Mouse (Mus musculus) gastrocnemius, adult 18-20 months (tissue): ENCODE measurements around the gene Sept9. TPM values are rescaled to one million over a fixed set of nuclear protein-coding genes. Genes with fewer than 3 reads are reported as not detected.
A peak's percentile ranks its signal among the peaks of the same experiment; 100 is the strongest.

Experiments
- DNase-seq: peaks from one replicate; pipeline ENCODE4 v3.0.0; 2021; ENCODE audit warnings: low spot score
- total RNA-seq, 2 experiments: library from RNA; stranded (reverse); gene quantifications; 2 replicates each; pipeline ENCODE4 v1.2.3; 2021

The Sept9 gene
- total RNA-seq, 2 experiments from 2014 or later: 8.0 to 16.1 TPM

DNA sequence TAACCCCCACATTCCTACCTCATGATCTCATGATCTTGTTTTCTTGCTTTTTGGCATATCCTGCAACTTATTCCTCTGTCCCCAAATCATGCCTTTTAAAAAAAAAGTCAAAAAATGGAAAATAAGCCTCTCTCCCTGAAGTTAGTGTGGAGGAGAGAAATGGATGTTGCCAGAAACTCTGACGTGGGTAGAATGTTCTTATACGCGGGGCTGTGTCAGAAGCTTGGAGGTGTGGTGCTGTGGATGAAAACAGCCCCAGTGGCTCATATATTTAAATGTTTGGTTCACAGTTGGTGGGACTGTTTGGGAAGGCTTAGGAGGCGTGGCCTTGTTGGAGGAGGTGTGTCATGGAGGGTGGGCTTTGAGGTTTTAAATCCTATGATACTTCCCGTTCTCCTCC is 169.9 kb downstream of the Sept9 start:
- no peak for DNase-seq

DNA sequence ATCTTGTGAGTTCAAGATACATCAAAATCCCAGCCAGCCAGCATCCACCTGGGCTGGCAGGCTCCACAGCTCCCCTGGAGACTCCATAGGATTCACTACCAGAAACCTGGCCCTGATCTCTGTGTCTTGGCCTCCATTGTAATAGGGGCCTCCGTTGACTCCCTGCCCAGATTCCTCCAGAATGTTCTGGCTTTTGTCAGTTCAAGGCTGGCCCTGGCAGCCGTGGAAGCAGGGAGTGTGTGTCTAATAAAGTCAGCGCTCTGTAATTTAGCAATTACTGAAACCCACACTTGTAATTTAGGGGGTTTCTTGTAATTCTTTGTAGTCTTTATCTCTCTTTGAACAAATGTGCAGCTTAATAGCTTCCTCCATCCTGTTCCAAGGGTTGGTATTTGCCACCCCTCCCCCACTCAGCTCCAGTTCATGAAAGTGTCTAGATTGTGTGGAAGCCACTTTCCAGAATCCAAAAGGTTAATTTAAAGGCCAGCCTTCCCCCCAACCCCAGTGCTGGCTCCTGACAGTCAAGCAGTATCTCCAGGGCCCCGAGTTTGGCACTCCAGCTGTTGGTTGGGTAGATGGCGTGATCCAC is 170.9 kb downstream of the Sept9 start:
- no peak for DNase-seq

DNA sequence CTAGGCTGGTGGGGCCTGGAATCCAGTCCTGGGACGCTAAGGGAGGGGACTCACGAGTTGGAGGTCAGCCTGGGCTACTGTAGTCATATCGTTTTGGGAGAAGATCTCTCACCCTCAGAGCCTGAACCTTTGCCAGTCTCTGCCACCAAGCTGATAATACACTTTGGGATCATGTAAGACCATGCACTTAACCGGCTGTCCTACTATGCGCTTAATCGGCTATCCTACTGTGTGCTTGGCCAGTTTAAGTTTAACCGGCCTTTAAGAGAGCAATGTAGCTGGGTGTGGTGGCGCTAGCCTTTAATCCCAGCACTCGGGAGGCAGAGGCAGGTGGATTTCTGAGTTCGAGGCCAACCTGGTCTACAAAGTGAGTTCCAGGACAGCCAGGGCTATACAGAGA is 173.1 kb downstream of the Sept9 start:
- DNase-seq: no peak

DNA sequence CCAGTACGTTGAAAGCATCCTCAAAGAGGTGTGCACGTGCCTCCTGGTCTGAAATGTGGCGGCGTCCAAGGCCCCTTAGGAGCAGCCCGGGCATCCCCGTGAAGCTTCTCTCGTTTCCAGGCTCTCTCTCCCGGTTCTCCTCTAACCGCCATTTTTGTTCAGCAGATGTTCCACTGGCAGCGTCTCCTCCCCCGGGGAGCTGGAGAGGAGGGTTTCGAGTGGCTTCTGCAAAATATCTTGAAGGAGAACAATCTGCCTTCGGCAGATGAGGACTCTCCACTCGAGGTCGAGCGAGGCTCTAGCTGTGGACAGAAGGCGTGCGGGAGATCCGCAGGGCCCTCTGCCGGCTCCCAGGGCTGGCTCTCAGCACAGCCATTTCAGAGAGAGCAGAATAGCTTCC is 173.7 kb downstream of the Sept9 start:
- no peak for DNase-seq

DNA sequence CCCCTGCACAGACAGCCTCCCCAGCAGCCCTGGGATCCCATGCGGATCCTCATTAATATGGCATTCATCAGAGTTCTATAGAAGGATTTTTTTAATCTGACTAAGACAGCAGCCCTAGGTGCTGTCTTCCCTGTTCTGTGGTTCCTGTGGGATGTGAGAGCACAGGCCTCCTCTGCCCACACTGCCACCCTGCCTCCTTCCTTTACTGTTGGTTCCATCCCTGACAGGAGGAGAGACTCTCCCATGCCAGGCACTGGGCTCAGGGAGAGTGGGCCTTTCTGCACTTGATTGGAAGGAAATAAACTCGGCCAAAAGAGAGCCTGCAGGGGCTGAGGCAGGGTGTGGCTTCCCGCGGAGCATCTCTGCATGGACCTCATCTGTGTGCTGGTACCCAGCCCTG is 174.4 kb downstream of the Sept9 start:
- DNase-seq: no peak

DNA sequence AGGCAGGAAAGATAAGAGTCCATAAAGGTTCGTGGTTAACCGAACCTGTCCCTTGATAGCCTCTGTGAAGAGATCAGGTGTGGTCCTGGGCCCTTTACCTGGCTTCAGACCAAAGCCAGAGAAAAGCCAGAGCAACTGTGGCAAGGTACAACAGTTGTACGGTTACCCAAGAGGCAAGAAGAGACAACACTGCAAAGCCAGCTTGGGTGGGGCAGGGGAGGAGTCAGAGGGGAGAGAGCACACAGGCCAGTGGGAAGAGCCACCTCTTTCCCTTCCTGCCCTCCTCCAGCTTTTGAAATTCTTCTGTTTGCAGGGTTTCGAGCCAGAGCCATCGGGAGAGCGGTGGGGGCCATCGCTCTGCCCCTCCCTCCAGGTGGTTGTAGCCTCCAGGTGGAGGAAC is 174.8 kb downstream of the Sept9 start:
- DNase-seq: no peak

DNA sequence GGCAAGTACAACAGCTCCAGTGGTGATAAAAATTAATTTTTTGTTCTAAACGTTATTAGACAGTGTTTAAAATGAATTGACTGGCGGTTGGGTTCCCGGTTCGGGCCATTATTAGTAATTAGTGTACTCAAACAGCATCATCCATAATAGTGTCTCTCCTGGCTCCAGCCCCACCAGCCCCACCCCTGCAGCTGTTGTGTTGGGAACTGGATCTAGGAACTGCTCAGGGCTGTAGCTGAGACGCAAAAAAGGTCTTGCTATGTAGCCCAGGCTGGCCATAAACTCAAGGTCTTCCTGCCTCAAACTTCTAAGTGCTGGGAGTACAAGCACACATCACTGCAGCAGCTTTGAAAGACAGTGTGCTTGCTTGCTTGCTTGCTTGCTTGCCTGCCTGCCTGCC is 180.3 kb downstream of the Sept9 start:
- DNase-seq: no peak

DNA sequence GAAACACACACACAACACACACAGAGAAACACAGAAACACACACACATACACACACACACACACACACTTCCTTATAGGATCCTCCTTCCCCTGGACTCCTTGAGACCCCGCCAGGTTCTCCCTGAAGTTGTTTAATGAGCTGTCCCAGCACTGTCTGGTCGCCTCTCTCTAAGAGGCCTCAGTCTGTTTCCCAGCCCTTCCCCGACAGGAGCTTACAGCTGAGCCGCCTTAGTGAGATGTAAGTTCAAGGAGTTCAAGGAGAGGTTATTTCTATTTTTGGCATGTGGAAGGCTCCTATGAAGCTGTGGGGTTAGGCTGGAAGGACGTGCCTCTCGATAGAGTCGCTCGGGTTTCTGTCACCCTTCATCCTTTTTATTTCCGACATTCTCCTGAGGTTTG is 184.8 kb downstream of the Sept9 start:
- DNase-seq: no peak

DNA sequence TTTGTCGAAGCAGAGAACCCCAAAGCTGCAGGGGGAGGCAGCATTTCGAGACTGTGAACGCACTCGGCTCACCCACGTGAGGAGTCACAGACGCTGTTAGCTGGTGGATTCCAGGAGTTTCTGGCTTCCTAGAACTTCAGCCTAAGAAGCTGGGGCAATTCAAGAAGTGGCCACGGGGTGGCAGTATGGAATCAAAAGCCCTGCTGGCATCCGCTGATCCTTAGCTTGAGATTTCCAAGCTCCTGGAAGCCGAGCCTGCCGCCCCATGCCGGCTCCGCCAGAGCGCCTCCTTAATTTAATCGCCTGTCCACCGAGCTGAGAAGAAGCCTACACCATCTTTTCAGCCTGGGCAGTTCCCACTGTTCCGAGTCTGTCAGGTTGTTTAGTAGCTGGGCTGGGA is 185.4 kb downstream of the Sept9 start:
- DNase-seq: peak; percentile 92

DNA sequence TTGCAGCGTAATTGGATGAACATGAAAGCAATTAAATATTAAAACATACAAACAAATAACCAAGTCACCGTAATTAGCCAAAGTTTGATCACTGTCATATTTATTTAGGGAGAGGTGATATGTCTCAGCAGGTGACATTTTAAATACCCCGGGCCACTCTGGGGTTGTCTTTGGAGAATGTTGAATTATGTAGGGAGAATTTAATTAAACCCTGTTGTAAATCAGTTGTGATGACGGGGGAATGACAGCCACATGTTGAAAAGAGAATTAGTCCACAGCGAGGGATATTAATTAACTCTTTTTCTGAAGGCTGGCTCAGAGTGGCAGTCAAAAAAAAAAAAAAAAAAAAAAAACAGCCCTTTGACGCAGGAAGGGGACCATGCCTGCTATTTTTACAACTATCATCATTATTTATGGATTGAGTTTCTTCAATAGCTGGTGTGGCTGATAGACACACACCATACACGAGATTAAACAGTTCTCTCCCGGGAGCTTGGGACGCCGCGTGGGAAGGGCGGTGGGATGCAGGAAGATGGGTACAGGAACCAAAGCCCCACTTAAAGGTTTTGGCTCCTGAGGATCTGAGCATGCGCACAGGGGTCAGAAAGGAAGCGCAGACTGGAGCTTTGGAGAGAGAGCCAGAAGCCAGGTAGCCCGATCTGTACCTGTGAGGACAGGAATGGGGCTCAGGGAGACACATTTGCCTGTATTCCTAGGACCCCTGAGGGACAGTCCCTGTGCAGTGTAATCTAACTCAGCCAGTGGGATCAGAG is 186.1 kb downstream of the Sept9 start:
- DNase-seq: no peak

DNA sequence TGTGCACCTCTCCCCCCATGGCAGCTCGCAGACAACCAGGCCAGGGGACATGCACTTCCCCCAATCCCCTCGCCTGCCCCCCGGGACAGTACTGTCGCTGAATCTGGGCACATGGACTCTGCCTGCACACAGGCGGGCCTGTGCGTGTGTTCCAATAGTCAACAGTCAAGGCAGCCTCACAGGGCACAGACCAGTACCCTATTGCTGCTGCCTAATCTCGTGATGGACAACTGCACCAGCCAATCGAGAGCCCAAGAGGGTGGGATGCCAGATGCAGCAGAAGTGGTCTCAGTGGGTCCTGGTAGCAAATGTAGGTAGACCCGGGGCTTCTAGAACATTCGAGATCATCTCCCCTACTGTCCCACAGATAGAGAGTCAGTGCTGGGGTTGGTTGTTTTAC is 187.8 kb downstream of the Sept9 start:
- DNase-seq: no peak

DNA sequence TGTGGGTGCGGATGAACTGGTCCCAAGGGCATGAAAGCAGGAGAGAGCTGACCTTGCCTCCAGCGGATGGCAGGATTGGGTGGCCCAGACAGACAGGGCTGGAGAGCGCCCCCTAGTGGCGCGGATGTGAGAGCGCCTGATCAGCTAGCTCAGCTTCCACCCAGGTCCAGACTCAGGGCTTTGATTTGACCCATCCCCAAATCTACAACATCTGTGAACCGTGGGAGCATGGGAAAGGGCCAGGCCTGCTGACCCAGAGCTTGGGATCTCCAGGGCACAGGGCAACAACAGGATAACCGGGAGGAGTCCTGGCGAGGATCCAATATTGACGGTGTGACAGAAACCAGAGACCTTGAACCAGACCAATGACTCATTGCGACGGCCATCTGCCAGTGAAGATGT is 190.5 kb downstream of the Sept9 start:
- peak; percentile 62 for DNase-seq

DNA sequence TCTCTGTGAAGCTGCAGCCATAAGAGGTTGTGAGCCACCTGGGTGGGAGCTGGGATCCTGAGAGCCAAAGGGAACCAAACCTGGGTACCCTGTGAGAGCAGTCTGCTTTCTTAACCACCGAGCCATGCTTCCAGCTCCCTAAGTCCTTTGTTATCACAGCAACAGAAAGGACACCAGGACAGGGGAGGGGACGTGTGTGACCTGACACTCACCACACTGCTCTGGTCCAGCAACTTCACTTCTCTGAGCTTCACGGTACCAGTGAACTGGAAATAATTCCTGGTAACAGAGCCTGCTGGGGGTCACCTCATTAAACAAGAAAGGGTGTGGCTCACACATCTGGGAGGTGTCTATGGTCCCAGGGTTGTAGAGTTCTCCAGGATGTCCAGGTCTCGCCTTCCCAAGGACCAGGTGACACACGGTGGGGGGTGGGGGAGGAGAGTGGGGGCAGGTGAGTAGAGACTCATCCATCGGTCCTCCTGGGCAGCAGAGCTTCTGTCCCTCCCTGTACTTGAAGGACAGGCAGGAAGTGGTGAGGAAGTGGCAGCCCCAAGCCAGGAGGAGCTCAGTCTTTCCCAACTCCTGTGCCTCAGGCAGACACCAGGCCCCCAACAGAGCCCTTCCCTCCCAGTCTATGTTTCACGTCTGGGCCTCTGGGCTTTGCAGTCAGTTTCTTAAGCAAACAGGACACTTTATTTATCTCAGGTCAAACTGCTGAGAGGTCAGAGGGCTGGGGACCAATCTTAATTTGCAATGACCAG is 191.5 kb downstream of the Sept9 start:
- no peak for DNase-seq

DNA sequence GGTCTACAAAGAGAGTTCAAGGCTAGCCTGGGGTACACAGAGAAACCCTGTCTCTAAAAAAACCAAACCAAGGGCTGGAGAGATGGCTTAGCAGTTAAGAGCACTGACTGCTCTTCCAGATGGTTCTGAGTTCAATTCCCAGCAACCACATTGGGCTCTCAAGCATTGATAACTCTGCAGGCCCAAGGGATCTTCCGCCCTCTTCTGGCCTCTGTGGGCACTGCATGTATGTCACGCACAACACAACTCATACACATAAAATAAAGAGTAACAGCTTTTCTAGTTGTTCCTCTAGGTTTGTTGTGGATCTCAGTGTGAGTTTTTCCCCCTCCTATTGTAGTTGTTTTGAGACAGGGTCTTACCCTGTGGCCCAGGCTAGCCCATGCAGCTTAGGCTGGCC is 192.8 kb downstream of the Sept9 start:
- DNase-seq: no peak

DNA sequence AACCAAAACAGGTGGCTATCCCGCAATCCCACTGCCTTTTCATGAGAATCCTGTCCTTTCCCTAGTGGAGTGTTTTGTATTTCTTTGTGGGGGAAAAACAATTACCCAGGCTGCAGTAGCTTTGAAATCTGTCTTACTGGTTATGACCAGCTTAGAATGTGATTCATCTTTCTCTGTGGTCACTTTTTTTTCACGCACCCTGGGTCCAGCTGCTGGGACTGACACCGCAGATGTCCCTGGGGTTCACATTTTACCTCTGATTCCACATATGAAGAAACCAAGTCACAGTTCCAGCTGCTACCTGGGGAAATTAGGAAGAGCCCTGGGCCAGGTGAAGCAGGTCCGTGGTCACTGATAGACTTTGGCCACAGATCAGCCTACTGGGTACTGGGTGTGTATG is 194.3 kb downstream of the Sept9 start:
- no peak for DNase-seq

DNA sequence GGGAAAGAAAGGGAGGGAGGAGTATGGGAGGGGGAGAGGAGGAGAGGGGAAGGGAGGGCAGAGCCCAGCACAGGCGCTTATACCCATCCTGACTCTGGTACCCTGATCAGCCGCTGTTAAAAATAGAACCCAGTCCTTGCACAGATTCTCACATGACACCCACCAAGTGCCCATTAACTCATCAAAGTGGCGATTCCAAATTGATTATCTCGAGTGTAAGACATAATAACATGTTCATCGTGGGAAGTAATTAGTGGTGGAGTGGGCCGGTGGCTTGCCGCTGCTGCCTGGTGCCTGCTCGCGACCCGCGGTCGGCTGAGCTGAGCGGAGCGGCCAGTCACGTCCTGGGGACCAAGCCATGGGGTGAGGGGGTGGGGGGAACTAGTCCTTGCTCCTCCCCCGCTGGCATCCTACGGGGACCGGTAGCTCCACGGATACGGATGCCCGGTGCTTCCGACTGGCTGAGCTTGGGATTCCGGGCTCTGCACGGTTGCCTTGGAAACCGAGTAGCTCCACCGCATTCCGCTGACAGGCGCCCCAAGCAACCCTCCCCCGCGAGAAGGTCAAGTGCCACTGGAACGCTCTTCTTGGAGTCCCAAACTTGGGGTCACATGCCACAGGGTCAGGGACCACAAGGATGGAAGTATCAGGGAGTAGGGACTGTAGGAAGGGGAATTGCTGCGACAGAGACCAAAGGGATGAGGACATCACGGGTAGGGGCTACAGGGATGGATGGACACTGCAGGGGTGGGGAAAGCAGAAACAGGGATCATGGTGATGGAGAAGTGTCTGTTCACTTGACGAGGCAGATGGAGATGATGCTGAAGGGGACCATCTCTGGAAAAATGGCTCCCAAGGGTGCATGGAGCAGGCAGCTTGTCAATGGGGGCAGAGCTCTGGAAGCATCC is 195.0 kb downstream of the Sept9 start:
- no peak for DNase-seq

DNA sequence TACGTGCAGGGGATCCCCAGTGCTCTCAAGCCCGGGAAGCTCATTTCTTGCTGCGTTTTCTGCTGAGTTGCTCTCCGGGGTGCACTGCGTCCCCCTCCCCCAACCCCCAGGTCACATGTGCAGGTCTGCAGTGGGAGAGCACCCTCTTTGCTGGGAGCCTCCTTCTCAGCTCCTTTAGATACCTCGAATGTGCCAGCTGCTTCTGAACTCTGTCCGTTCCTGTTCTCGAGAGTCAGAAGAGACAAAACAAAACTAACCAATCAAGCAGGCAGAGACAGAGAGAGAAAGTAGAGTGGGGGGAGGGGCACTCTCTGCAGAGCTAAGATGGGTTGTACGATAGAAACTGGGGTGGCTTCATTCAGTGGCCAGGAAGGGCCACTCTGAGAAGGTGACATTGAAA is 195.8 kb downstream of the Sept9 start:
- no peak for DNase-seq

DNA sequence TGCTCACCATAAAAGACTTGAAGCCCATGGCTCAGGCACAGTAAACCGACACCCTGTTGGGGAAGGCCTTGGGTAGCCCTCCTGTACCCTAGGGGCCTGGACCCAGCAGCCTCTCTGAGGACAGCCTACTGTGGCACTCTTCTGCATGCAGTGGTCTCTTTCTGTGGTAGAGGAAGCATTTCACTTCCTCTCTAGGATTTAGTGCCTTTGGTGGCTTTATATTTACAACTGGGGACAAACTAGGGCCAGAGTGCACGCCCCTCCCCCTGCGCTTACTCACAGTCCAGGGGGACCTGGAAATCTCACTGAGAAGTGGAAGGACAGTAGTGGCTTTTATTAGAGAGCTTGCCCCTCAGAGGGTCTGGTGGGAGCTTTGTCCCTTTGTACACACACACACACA is 197.5 kb downstream of the Sept9 start:
- DNase-seq: no peak

DNA sequence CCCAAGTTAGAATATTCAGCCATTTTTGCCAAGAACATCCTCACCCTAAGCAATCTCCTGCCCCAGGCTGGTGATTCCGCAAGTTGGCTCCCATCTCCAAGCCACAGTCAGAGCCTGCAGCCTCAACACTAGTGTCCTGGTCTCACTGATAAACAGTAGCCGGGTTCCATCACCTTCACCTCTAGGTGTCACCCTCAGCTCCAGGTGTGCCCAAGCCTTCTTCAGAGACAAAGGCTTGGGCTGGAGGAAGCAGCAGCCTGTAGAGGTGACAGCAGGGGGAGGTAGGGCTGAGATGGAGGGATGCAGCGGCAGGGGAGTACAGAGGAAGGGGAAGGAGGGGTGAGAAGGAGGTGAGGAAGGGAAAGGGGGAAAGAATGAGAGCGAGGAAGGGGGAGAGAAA is 198.3 kb downstream of the Sept9 start:
- no peak for DNase-seq

DNA sequence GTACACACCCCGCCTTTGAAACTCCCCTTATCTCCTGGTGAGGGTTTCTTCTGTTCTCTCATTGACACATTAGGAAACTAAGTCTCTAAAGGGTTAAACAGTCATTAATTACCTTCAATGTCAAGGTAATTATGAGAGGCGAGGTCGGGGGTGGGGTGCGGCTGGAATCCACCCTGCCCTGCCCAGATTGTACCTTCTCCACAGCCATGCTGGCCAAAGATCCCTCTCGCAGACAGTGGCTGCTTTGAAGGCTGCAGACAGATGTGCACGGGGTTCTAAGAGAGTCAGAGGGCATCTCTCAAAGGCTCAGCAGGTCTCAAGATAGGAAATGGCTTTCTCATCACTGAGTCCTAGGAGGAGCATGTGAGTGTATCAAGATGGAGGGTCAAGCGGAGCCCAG is 198.7 kb downstream of the Sept9 start:
- no peak for DNase-seq

DNA sequence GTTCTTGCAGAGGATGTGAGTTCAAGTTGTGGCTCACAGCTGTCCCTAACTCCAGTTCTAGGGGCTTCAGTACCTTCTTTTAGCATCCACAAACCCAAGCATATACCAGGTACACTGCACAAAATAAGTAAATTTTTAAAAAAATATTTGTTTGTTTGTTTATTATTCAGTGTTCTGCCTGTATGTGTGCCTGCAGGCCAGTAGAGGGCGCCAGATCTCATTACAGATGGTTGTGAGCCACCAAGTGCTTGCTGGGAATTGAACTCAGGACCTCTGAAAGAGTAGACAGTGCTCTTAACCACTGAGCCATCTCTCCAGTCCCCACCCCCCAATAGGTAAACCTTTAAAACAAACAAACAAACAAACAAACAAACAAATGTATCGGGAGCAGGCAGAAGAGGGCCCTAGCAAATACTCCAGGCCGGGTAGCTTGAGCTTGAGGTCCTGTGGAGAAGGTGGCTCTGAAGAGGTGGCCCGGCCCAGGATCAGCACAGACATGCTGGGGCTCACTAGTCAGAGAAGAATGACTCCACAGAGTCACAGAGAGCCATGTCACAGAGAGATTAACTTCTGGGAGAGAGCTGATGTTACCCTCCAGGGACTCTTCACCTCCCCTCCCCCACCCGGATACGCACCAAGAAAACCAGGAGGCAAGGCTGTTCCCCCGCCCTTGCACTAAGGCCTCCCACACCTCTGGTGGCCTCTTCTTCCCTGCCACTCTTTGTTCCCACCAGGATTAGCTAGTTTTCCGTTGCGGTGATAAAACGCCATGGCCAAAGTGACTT is 202.3 kb downstream of the Sept9 start:
- no peak for DNase-seq
